Mouse (Mus musculus): ENCODE measurements at regions not wholly inside any gene's neighbourhood (a gene's known extent, or its start where the extent isn't known, plus 50 kb on each side); places are given as distances from the start of the nearest gene placed in this dataset.

- DNase-seq (ENCODE audit: low spot score), result no peak
Observed at GRCm38 (mm10) chr14:24731872-24732525, 245.1 kb downstream of the Rps24 start.

- DNase-seq (ENCODE audit: low spot score), result no peak
Observed at GRCm38 (mm10) chr14:24733326-24733725, 246.4 kb downstream of the Rps24 start.

- no peak for DNase-seq (ENCODE audit: low spot score)
Observed at GRCm38 (mm10) chr14:24738869-24739268, 251.9 kb downstream of the Rps24 start.

GRCm38 (mm10) chr14:24744451-24744850, 257.5 kb downstream of the Rps24 start:
- no peak for DNase-seq (ENCODE audit: low spot score)

- no peak for DNase-seq (ENCODE audit: low spot score)
Observed at GRCm38 (mm10) chr14:24745730-24746129, 258.8 kb downstream of the Rps24 start.

GRCm38 (mm10) chr14:24747471-24747795, 260.5 kb downstream of the Rps24 start:
- DNase-seq (ENCODE audit: low spot score), result no peak

GRCm38 (mm10) chr14:24747796-24748496, 261.0 kb downstream of the Rps24 start:
- no peak for DNase-seq (ENCODE audit: low spot score)

GRCm38 (mm10) chr14:24748497-24748862, 261.6 kb downstream of the Rps24 start:
- no peak for DNase-seq (ENCODE audit: low spot score)

- no peak for DNase-seq (ENCODE audit: low spot score)
Observed at GRCm38 (mm10) chr14:24749313-24749712, 262.4 kb downstream of the Rps24 start.

- DNase-seq (ENCODE audit: low spot score), result no peak
Observed at GRCm38 (mm10) chr14:24751227-24751626, 264.3 kb downstream of the Rps24 start.

- DNase-seq (ENCODE audit: low spot score), result no peak
Observed at GRCm38 (mm10) chr14:24754753-24755152, 267.8 kb downstream of the Rps24 start.

- DNase-seq (ENCODE audit: low spot score), result no peak
Observed at GRCm38 (mm10) chr14:24755426-24756117, 268.6 kb downstream of the Rps24 start.

- no peak for DNase-seq (ENCODE audit: low spot score)
Observed at GRCm38 (mm10) chr14:24757302-24757701, 270.4 kb downstream of the Rps24 start.

- no peak for DNase-seq (ENCODE audit: low spot score)
Observed at GRCm38 (mm10) chr14:24757843-24758242, 270.9 kb downstream of the Rps24 start.

- DNase-seq (ENCODE audit: low spot score), result no peak
Observed at GRCm38 (mm10) chr14:24760926-24761325, 274.0 kb downstream of the Rps24 start.

- no peak for DNase-seq (ENCODE audit: low spot score)
Observed at GRCm38 (mm10) chr14:24762468-24763274, 275.7 kb downstream of the Rps24 start.

GRCm38 (mm10) chr14:24763275-24763812, 276.4 kb downstream of the Rps24 start:
- DNase-seq (ENCODE audit: low spot score), result no peak

- no peak for DNase-seq (ENCODE audit: low spot score)
Observed at GRCm38 (mm10) chr14:24763845-24764244, 276.9 kb downstream of the Rps24 start.

- DNase-seq (ENCODE audit: low spot score), result no peak
Observed at GRCm38 (mm10) chr14:24766260-24766659, 279.3 kb downstream of the Rps24 start.

GRCm38 (mm10) chr14:24766690-24767089, 279.8 kb downstream of the Rps24 start:
- DNase-seq (ENCODE audit: low spot score), result no peak

GRCm38 (mm10) chr14:24767316-24767715, 280.4 kb downstream of the Rps24 start:
- no peak for DNase-seq (ENCODE audit: low spot score)

GRCm38 (mm10) chr14:24767964-24768363, 281.0 kb downstream of the Rps24 start:
- DNase-seq (ENCODE audit: low spot score), result no peak
